Mouse (Mus musculus) thymus, adult 2 months (tissue): Measurements from ENCODE around the gene Pcdh18.

ENCODE experiments used
- CTCF ChIP-seq: fragments of 200-500 bp; IDR thresholded peaks from 2 replicates; pipeline ENCODE4 v1.5.1; 2012; ENCODE audit warnings: mild to moderate bottlenecking, control low read depth, low read length, moderate library complexity, borderline replicate concordance; ENCODE audit not compliant: control insufficient read depth, poor library complexity, insufficient read depth; ENCODE audit errors: extremely low read depth
- POLR2A ChIP-seq: fragments of 200-500 bp; IDR thresholded peaks from 2 replicates; pipeline ENCODE4 v1.6.1; 2012; ENCODE audit warnings: mild to moderate bottlenecking, low read length, control low read depth, moderate library complexity; ENCODE audit not compliant: control insufficient read depth, poor library complexity, insufficient read depth; ENCODE audit errors: extremely low read depth

- TF ChIP-seq CTCF (no peak), POLR2A (no peak)
Measured at GRCm38 (mm10) chr3:49752766-49753165, 4.4 kb downstream of the Pcdh18 start.
